Mouse (Mus musculus): ENCODE results near the gene Egflam. TPM values are rescaled to one million over a fixed set of nuclear protein-coding genes. Genes with fewer than 3 reads are reported as not detected.

Gene Egflam
- polyA plus RNA-seq, 1 experiment = 3.0 TPM

DNA sequence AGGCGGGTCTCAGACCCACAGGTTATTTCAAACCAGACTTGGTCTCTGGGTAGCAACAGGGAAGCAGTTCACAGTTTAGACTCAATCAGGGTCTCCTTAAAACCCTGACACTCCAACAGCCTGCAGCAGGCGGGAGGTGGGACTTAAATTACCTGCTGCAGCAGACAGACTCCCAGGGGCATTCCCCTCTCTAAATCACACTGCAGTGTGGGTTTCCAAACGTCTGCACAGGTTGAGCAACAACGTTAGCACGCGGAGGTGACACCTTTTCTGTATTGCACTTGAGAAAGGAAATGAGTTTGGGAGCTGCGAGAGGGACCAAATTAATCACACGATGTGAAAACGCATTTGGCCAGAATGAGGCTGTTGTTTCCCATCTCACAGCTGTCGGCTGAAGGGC is 15.7 kb downstream of the Egflam start:
- TF ChIP-seq CTCF (IDR thresholded peaks at IDR 0.05; ENCODE audit: extremely low read depth, insufficient read depth, low read length) = no peak
- TF ChIP-seq POLR2A (IDR thresholded peaks at IDR 0.05; ENCODE audit: extremely low read depth, insufficient read depth, low read length) = no peak
- Histone ChIP-seq H3K27ac (ENCODE audit: insufficient read depth, low read length) (no peak overlapping the region), H3K4me1 (ENCODE audit: control insufficient read depth, insufficient read depth, low read length) (no peaks in the 10 kb centered on the region), H3K4me3 (ENCODE audit: insufficient read depth, low read length) (no peak overlapping the region)

- TF ChIP-seq CTCF (IDR thresholded peaks at IDR 0.05; ENCODE audit: extremely low read depth, insufficient read depth, low read length) = no peak
- no peak for TF ChIP-seq POLR2A (IDR thresholded peaks at IDR 0.05; ENCODE audit: extremely low read depth, insufficient read depth, low read length)
- no peak overlapping the region for H3K27ac ChIP-seq (ENCODE audit: insufficient read depth, low read length)
- H3K4me3 ChIP-seq (ENCODE audit: insufficient read depth, low read length) = no peak overlapping the region
- no peaks in the 10 kb centered on the region for H3K4me1 ChIP-seq (ENCODE audit: control insufficient read depth, insufficient read depth, low read length)
Measured at GRCm38 (mm10) chr15:7352635-7353051, 45.6 kb downstream of the Egflam start.

DNA sequence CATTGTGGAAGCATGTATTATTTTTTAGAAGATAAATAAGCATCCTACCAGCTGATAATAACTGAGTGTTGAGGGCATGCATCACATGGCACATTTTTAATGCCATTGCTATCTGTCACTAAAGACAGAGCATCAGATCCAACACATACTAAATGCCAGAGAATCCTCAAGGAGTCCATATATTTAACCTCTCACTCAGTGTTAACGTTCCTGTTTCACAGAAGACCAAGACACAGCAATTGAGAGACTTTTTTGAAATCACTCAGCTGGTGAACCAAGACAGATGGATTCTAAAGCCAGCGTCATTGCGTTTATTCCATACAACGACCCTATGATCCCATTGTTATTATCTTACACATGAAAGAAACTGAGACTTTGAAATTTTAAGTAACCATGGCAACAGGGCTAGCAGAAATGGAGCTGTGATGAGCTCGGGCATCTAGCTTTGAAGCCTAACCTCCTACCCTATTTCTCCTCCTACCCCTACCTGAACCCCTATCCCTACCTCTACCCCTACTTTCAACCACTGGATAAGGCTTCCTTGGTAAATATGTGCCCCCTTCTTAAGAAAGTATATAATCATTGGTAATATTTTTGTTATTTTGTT is 57.4 kb downstream of the Egflam start:
- no peaks in the 10 kb centered on the region for H3K4me1 ChIP-seq (ENCODE audit: control insufficient read depth, insufficient read depth, low read length)
- no peak overlapping the region for H3K4me3 ChIP-seq (ENCODE audit: insufficient read depth, low read length)
- TF ChIP-seq POLR2A (IDR thresholded peaks at IDR 0.05; ENCODE audit: extremely low read depth, insufficient read depth, low read length) (no peak), CTCF (IDR thresholded peaks at IDR 0.05; ENCODE audit: extremely low read depth, insufficient read depth, low read length) (no peak)

GRCm38 (mm10) chr15:7334517-7335298 is 63.5 kb downstream of the Egflam start:
- H3K4me3 ChIP-seq (ENCODE audit: insufficient read depth, low read length) = no peak overlapping the region
- H3K4me1 ChIP-seq (ENCODE audit: control insufficient read depth, insufficient read depth, low read length) = no peaks in the 10 kb centered on the region
- no peak overlapping the region for H3K27ac ChIP-seq (ENCODE audit: insufficient read depth, low read length)
- TF ChIP-seq POLR2A (IDR thresholded peaks at IDR 0.05; ENCODE audit: extremely low read depth, insufficient read depth, low read length) = no peak
- TF ChIP-seq CTCF (IDR thresholded peaks at IDR 0.05; ENCODE audit: extremely low read depth, insufficient read depth, low read length) = no peak

More for the DNA sequence above, 57.4 kb downstream of the Egflam start:
- no peak overlapping the region for H3K27ac ChIP-seq (ENCODE audit: insufficient read depth, low read length)

- TF ChIP-seq POLR2A (IDR thresholded peaks at IDR 0.05; ENCODE audit: extremely low read depth, insufficient read depth, low read length) = no peak
- no peak for TF ChIP-seq CTCF (IDR thresholded peaks at IDR 0.05; ENCODE audit: extremely low read depth, insufficient read depth, low read length)
- no peaks in the 10 kb centered on the region for H3K4me1 ChIP-seq (ENCODE audit: control insufficient read depth, insufficient read depth, low read length)
- no peak overlapping the region for H3K4me3 ChIP-seq (ENCODE audit: insufficient read depth, low read length)
Measured at GRCm38 (mm10) chr15:7332875-7333274, 65.3 kb downstream of the Egflam start.

DNA sequence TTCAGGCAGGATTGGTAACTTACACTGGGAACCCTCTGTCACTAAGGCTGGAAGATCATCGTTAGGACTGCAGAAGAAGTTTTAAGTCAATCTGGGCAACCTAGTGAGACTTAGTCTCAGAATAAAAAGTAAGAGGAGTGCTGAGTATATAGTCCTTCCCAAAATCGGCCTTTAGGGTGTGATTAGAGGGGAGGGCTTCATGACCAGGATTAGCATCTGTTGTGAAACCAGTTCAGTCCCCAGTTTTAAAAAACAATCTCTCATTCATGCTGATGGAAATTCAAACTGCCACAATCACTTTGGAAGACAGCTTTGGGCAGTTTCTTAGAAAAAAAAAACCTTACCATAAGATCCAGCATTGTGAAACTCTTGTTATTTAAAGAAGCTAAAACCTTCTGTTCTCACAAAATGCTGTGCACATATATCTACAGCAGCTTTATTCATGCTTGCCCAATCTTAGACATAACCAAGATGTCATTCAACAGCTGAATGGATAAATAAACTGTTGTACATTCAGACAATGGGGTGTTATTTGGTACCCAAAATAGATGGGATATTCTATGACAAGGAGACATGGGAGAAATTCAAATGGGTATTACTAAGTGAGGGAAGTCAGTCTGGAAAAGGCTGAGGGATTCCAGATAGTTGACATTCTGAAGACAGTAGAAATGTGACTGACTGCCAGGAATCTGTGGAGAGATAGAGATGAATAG is 75.4 kb downstream of the Egflam start:
- no peaks in the 10 kb centered on the region for H3K4me1 ChIP-seq (ENCODE audit: control insufficient read depth, insufficient read depth, low read length)
- TF ChIP-seq POLR2A (IDR thresholded peaks at IDR 0.05; ENCODE audit: extremely low read depth, insufficient read depth, low read length) (no peak), CTCF (IDR thresholded peaks at IDR 0.05; ENCODE audit: extremely low read depth, insufficient read depth, low read length) (no peak)
- H3K4me3 ChIP-seq (ENCODE audit: insufficient read depth, low read length) = no peak overlapping the region
- no peak overlapping the region for H3K27ac ChIP-seq (ENCODE audit: insufficient read depth, low read length)

More at GRCm38 (mm10) chr15:7332875-7333274, 65.3 kb downstream of the Egflam start:
- H3K27ac ChIP-seq (ENCODE audit: insufficient read depth, low read length) = no peak overlapping the region

GRCm38 (mm10) chr15:7320901-7321300 is 77.3 kb downstream of the Egflam start:
- Histone ChIP-seq H3K4me3 (ENCODE audit: insufficient read depth, low read length) (no peak overlapping the region), H3K27ac (ENCODE audit: insufficient read depth, low read length) (no peak overlapping the region), H3K4me1 (ENCODE audit: control insufficient read depth, insufficient read depth, low read length) (no peaks in the 10 kb centered on the region)
- TF ChIP-seq CTCF (IDR thresholded peaks at IDR 0.05; ENCODE audit: extremely low read depth, insufficient read depth, low read length) = no peak
- TF ChIP-seq POLR2A (IDR thresholded peaks at IDR 0.05; ENCODE audit: extremely low read depth, insufficient read depth, low read length) = no peak

GRCm38 (mm10) chr15:7315539-7315938 is 82.7 kb downstream of the Egflam start:
- H3K4me3 ChIP-seq (ENCODE audit: insufficient read depth, low read length) = no peak overlapping the region
- H3K4me1 ChIP-seq (ENCODE audit: control insufficient read depth, insufficient read depth, low read length) = no peaks in the 10 kb centered on the region

DNA sequence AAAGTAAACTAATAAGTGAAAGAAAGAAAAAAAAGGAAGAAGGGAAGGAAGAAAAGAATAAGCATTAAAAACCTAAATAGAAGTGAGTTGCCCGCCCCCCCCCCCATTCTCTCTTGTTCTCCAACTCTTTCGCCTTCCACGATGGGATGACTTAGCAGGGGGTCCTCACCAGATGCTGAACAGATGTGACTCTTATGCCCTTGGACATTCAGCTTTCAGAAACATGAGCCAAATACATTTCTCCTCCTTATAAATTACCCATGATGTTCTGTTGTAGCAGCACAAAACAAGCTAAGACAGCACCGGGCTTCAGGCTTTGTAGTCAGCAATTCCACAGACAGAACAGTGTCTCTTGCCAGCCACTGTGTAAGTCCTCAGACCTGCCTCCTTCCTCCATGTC is 89.5 kb downstream of the Egflam start:
- no peak overlapping the region for H3K4me3 ChIP-seq (ENCODE audit: insufficient read depth, low read length)
- TF ChIP-seq POLR2A (IDR thresholded peaks at IDR 0.05; ENCODE audit: extremely low read depth, insufficient read depth, low read length) = no peak
- no peak for TF ChIP-seq CTCF (IDR thresholded peaks at IDR 0.05; ENCODE audit: extremely low read depth, insufficient read depth, low read length)
- H3K27ac ChIP-seq (ENCODE audit: insufficient read depth, low read length) = no peak overlapping the region

More at GRCm38 (mm10) chr15:7315539-7315938, 82.7 kb downstream of the Egflam start:
- no peak for TF ChIP-seq POLR2A (IDR thresholded peaks at IDR 0.05; ENCODE audit: extremely low read depth, insufficient read depth, low read length)
- no peak for TF ChIP-seq CTCF (IDR thresholded peaks at IDR 0.05; ENCODE audit: extremely low read depth, insufficient read depth, low read length)
- no peak overlapping the region for H3K27ac ChIP-seq (ENCODE audit: insufficient read depth, low read length)

More for the DNA sequence above, 89.5 kb downstream of the Egflam start:
- no peaks in the 10 kb centered on the region for H3K4me1 ChIP-seq (ENCODE audit: control insufficient read depth, insufficient read depth, low read length)

Measured in cortical plate, adult 2 months (tissue).